9 mouse cellular contexts compared by ENCODE assay signal in the genomic region with DNA sequence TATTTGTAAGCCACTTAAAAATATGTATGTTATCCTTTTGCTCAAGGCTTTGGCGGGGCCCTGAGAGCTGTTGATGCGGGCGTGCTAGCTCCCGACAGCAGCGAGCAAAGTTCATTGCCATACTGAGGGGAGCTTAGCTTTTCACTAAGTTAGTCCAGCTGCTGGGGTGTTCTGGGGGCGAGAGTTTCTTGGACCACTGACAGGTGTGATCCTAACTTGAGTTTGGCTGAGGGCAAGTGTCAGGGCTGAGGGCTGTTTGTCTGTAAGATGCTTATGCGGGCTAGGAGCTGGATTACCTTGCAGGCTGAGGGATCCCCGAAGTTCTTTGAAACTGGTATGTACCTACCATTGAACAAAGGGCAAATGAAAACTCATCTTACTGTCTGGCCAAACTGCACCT.
DNase-seq lines count a peak whose midpoint lies in the region; ATAC-seq lines count a peak whose summit lies in the region.
"Had no signal": no experiment of that assay in that cellular context is flagged by ENCODE, and none has a peak within 500 bp of the region (broad histone marks: within the 10 kb centered on the region; RNA-seq: fewer than 3 reads in every experiment).

No protein-coding gene starts in this region.

- no peaks in the 10 kb centered on the region for H3K9me3 ChIP-seq in hindbrain, embryonic 15.5 days
- H3K9me3 ChIP-seq in neural tube, embryonic 11.5 days (ENCODE audit: control insufficient read depth, low read length), result no peaks in the 10 kb centered on the region
- H3K9me3 ChIP-seq: limb, embryonic 15.5 days had no signal

- peak overlapping the region; percentile 91 for H3K4me2 ChIP-seq in hindbrain, embryonic 15.5 days
- peak overlapping the region; percentile 60 for H3K4me2 ChIP-seq in neural tube, embryonic 11.5 days (ENCODE audit: low read depth)
- H3K4me2 ChIP-seq: limb, embryonic 15.5 days had no signal

- peak; percentile 12 for DNase-seq in cerebellum, adult 11 months
- peak; percentile 52 to 73 for DNase-seq in cerebellum, postnatal 25 days
- peak; percentile 57 for DNase-seq in neural tube, embryonic 11.5 days (ENCODE audit: low spot score)
- no peak for DNase-seq in urinary bladder, postnatal 36 days (ENCODE audit: low spot score in 2 of 2)
- no peak for DNase-seq in spleen, postnatal 10 days (ENCODE audit: low spot score in 2 of 2)

- no peak for ATAC-seq in cerebellum, adult (ENCODE audit: insufficient number of reproducible peaks, low FRiP score, low TSS enrichment)
- ATAC-seq in hindbrain, embryonic 15.5 days (ENCODE audit: low FRiP score, low read depth), result no peak
- ATAC-seq in neural tube, embryonic 11.5 days (ENCODE audit: insufficient read depth, low FRiP score, low TSS enrichment), result no peak
- ATAC-seq in megakaryocyte-erythroid progenitor cell, adult 5-6 weeks (replicated peaks; ENCODE audit: low FRiP score, low TSS enrichment, poor library complexity, severe bottlenecking), result no peak

- WGBS in hindbrain, embryonic 15.5 days, result 7% methylated on average over 8 of the region's 8 CpGs
- WGBS in neural tube, embryonic 11.5 days, result 2% methylated on average over 8 of the region's 8 CpGs

- no peaks in the 10 kb centered on the region for H3K36me3 ChIP-seq in hindbrain, embryonic 15.5 days
- no peaks in the 10 kb centered on the region for H3K36me3 ChIP-seq in neural tube, embryonic 11.5 days (ENCODE audit: control insufficient read depth, insufficient read depth, low read length)
- H3K36me3 ChIP-seq: limb, embryonic 15.5 days had no signal

- peak overlapping the region; percentile 57 for H3K9ac ChIP-seq in hindbrain, embryonic 15.5 days
- peak overlapping the region; percentile 71 for H3K9ac ChIP-seq in neural tube, embryonic 11.5 days (ENCODE audit: low read length)
- H3K9ac ChIP-seq: limb, embryonic 15.5 days had no signal

- peaks cover 41% of the 10 kb centered on the region for H3K4me1 ChIP-seq in hindbrain, embryonic 15.5 days (replicated peaks)
- H3K4me1 ChIP-seq in neural tube, embryonic 11.5 days (ENCODE audit: control insufficient read depth, insufficient read depth, low read length), result peaks cover 16% of the 10 kb centered on the region; the same call in 1 of the 2 replicates

- H3K27me3 ChIP-seq in hindbrain, embryonic 15.5 days, result no peaks in the 10 kb centered on the region
- peaks cover 13% of the 10 kb centered on the region for H3K27me3 ChIP-seq in neural tube, embryonic 11.5 days (ENCODE audit: control insufficient read depth, insufficient read depth, low read length)

- H3K4me3 ChIP-seq in hindbrain, embryonic 15.5 days, result 0 out of 2 replicates have a peak overlapping the region, but pooled peaks have one; percentile 10
- H3K4me3 ChIP-seq in neural tube, embryonic 11.5 days (ENCODE audit: low read depth, low read length), result peak overlapping the region; percentile 14; the same call in 1 of the 2 replicates
- H3K4me3 ChIP-seq: limb, embryonic 15.5 days had no signal

- H3K27ac ChIP-seq in hindbrain, embryonic 15.5 days (replicated peaks), result peak overlapping the region; percentile 99
- H3K27ac ChIP-seq in neural tube, embryonic 11.5 days (ENCODE audit: low read depth, low read length), result peak overlapping the region; percentile 95
- H3K27ac ChIP-seq: limb, embryonic 15.5 days had no signal

Comparison
In these comparisons a context has a peak if more than half of its experiments do, and no peak if none do; other contexts are left out.
1. DNase-seq: peak in cerebellum, adult 11 months (single experiment), cerebellum, postnatal 25 days (2 of 2) and neural tube, embryonic 11.5 days (single experiment); none in urinary bladder, postnatal 36 days (0 of 2) and spleen, postnatal 10 days (0 of 2).